Mouse (Mus musculus) 3134 (cell line): Measurements from ENCODE around the gene Lingo2.

Experiments
- DNase-seq: peaks from one replicate; pipeline ENCODE4 v3.0.0-alpha.2; 2011; ENCODE audit warnings: low spot score; ENCODE audit not compliant: insufficient read length; ENCODE audit errors: extremely low read depth

The Lingo2 gene

GRCm38 (mm10) chr4:36566544-36566943, 385.0 kb downstream of the Lingo2 start:
- DNase-seq: no peak

DNA sequence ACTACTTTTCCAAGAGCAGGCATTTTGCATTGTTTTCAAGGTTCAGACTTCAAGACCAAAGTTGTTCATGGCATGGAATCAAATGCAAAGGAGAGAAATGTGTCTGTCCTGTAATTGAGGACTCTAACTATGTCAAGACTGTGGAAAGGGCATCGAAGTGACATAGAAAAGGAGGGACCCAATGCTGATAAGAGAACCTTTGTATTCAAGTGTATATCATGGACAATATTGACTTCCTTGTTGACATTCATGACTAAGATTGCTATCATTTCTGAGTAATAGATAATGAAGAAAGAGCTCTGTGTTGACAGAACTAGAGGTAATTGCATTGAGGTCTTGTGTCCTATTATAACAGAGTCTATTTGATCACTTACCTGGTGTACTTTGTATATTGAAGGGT, 390.6 kb downstream of the Lingo2 start:
- DNase-seq: no peak

DNA sequence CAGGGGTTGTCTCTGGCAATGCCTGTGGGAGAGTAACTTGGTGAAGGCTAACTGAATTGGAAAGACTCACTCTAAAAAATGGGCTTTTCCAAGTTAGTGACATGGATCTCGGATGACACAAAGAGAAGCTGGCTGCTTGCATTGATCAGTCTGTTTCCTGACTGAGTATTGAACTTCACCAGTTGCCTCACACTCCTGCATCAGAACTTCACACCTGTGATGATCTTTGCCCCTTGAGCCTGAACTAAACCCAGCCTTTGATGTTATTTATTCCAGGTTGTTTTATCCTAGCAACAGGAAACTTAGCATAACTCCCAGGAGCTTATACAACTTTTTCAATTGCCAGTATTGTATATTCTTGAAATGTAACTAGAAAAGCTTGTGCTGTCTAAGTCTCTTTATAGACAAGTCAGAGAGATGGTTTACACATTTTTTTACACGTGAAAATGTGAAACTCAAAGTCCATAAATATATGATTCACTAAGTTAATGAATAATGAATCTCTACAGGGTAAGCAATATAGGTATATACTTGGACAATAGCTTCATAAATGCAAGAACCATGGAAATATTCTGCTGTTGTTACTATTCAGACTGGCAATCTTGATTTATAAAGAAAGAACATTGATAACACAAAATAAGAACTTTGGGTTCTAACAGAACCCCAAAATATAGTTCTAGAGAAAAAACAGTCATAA, 410.7 kb downstream of the Lingo2 start:
- DNase-seq: no peak

- no peak for DNase-seq
Measured at GRCm38 (mm10) chr4:36533895-36534294, 417.7 kb downstream of the Lingo2 start.

DNA sequence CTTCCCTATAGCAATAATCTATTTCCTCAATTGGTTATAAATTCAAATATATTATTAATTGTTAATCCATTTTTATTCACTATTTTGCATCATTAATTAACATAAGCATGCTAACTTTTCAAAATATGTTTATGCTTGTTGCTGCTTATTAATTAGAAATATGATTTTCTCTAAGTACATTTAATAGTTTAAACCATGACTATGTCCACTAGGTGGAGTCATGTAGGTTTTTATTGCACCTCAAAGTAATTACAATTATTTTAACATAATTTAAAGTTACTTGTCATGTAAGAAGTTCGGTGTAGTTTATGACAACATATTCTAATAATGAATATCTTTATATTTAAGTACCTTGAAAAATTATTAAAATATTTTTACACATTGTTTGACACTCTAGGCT, 461.3 kb downstream of the Lingo2 start:
- DNase-seq: no peak

- no peak for DNase-seq
Measured at GRCm38 (mm10) chr4:36435211-36435610, 516.3 kb downstream of the Lingo2 start.

GRCm38 (mm10) chr4:36426192-36426591, 525.4 kb downstream of the Lingo2 start:
- no peak for DNase-seq

- DNase-seq: no peak
Measured at GRCm38 (mm10) chr4:36407350-36407749, 544.2 kb downstream of the Lingo2 start.

- DNase-seq: no peak
Measured at GRCm38 (mm10) chr4:36368925-36369324, 582.6 kb downstream of the Lingo2 start.

GRCm38 (mm10) chr4:36354401-36354800, 597.1 kb downstream of the Lingo2 start:
- no peak for DNase-seq

DNA sequence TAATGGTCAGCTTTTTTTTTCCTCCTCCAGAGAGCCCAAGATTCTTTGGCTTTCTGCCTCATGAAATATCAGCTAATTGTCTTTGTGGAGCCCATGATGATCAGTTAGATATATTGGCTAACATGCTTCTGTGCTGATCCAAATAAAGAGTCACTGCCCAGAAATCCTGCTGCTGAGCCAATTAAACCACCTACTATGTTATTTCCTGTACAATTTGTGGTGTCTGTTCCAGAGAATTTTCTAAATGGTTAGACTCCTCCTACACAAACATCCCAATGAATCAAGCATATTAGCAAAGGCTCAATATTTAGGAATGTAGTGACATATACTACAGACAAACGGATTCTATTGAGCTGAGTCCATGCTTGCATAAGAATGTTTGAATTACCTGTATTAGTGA, 619.8 kb downstream of the Lingo2 start:
- DNase-seq: no peak

GRCm38 (mm10) chr4:36325603-36326002, 625.9 kb downstream of the Lingo2 start:
- no peak for DNase-seq

DNA sequence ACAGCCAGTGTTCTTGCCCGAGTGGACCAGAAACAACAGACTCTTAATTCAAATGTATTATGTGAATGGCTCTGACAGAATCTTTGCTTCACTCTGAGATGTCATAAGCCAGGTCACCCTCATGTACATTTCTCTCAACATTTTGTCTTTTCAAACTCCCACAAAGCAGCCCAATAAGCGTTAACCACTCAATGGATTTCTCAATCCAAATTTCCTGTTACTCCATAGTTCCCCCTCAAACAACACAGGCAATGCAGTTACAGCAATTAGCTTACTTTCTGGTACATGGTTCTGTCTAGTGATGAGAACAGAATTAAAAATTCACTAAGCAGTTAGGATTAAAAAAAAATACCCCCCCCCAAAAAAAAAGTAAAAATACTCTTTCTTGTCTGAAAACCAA, 638.5 kb downstream of the Lingo2 start:
- no peak for DNase-seq

GRCm38 (mm10) chr4:36311431-36311830, 640.1 kb downstream of the Lingo2 start:
- DNase-seq: no peak

GRCm38 (mm10) chr4:36305228-36305627, 646.3 kb downstream of the Lingo2 start:
- DNase-seq: no peak

GRCm38 (mm10) chr4:36289701-36290053, 661.9 kb downstream of the Lingo2 start:
- no peak for DNase-seq

DNA sequence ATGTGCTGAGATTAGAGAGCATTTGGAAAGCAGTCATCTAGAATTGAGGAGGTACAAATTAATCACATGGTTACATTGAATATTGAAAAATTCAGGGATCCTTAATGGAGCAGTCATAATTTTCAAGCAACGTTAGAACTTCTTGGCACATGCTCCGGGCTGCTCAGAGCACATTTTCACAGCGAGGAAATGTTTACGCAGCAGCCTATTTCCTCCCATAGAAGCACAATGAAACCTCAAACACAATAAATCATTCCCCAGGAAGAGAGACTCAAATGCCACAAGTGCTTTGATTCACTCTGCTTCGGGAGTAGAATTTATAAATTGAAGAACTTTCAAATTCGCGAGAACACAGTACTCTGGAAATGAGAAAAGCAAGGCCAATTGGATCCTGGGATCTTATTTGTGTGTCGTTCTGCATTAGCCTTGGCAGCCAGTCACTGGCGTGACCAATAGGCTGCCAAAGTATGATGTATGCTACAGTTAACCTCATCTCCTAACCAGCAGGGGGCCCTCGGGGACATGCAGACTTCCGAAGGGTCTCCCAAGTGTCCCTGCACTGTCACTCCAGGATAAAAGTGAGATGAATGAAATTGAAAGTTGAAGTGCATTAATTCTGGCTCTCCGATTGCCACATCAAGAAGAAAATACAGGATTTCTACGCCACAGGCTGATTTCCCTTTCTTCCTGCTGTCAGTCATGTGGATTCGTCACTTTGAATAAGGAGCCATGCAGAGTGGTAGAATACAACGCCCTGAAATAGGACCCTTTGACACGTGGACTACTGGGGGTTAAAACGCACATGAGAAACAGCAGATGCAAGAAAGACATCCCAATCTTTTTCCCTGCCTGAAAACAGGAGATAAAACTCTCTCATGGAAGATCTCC, 662.5 kb downstream of the Lingo2 start:
- no peak for DNase-seq

- no peak for DNase-seq
Measured at GRCm38 (mm10) chr4:36262436-36263169, 688.9 kb downstream of the Lingo2 start.

DNA sequence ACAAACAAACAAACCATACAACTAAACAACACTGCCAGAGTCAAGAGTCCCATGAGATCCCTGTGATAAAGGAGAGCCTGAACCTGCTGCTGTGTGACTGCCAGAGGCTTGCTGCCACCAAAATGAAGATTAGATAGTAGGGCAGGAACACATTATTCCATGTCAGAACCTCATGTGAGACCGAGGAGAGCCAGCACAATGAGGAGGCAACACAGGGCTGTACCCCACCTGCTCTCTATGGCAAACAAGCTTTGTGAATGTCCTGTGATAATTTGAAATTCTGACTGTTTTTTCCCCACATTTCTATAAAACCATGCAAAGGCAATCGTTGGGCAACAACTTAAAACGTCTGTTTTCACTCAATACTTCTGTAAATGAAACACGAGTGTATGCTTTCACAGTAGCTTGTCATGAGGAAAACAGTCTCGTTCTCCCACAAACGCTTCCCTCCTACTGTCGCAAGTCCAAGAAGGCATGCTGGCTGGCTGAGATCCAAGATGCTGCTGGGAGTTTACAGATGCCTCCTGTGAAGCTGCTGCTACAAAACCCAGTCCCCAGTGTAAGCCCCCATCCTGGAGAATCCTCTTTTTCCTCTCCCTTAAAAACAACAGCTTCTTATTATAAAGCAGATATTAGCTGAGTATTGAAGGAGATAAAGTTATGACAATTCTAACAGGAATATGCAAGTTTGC, 765.2 kb downstream of the Lingo2 start:
- no peak for DNase-seq

DNA sequence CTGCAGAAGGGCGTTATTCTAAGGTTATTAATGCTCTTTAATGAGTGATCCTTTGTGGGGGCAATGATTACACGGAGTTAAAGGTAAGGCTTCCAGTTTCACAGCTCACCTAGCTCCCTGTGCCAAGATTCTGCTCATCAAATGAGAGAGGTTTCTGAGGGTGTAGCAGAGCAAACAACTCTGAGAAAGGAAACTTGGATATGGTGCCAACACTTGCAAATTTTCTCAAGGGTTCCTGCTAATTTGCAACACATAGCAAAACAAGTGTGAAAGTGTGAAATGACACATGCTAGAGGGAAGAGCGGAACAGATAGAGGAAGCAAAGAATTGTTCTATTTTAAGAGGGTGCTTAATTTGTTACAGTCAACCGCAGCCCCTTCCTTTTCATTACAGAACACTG, 767.9 kb downstream of the Lingo2 start:
- DNase-seq: no peak

DNA sequence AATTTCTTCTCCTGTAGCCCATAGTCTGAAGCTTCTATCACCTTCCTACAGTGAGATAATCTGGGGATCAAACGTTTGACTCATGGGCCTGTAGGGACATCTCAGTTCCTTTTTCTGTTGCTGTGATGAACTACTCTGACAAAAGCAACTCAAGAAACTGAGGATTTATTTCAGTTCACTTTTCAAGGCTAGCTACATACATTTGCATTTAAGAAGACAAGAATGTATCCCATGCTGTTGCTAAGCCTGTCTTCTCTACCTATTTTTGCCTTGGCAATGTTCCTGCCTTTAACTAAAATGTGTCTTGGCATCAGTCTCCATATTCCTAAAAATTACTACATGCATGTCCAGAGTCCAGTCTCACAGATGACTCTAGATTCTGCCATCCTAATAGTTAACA, 781.4 kb downstream of the Lingo2 start:
- DNase-seq: no peak
